Mouse (Mus musculus): ENCODE results near the gene Slc7a7.
"Not testable (repeated sequence)": the region's sequence is repeated elsewhere in the genome, so short reads cannot be mapped to it uniquely, and the experiment has no call there.

Gene Slc7a7

GRCm38 (mm10) chr14:54370595-54370994 is 47.0 kb downstream of the Slc7a7 start:
- DNase-seq, result no peak

DNA sequence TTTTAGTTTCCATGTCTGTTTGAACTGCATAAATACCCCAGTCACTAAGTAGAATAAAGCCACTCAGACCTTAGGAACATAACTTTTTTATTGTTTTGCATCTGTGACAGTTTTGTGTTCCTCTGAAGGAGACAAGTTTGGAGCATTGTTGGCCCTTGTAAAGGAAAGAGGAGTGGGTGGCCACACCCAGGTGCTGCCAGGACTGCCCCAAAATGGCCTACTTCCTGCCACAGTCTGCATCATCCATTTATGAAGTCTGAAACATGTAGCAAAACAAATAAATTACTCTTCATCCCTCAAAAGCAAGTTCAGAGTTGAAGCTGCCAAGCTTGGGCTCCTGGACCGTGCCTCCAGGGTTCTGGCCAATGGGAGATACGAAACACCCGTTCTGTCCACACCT is 48.2 kb downstream of the Slc7a7 start:
- no peak for DNase-seq

- DNase-seq, result no peak
Observed at GRCm38 (mm10) chr14:54367429-54368060, 50.0 kb downstream of the Slc7a7 start.

DNA sequence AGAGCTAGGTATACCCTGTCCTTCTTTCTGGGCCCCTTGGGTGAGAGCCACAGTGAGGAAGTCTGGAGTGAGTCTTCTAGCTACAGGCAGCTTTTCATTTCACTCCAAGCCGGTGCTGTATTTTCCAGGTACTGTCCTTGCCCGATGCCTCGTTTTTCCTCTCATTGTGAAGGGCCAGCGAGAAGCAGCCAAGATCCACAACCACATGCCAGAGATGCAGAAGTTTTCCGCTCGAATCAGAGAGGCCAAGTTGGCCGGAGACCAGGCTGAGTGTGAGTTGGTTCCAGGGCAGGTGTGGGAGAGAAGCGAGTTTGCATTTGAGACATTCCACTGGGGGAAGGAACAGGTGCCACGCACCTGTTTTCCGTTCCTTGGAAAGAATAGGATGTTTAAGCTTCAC is 51.0 kb downstream of the Slc7a7 start:
- no peak for DNase-seq

GRCm38 (mm10) chr14:54365026-54365645 is 52.4 kb downstream of the Slc7a7 start:
- no peak for DNase-seq

- no peak for DNase-seq
Observed at GRCm38 (mm10) chr14:54363156-54363555, 54.4 kb downstream of the Slc7a7 start.

GRCm38 (mm10) chr14:54360577-54361340 is 56.8 kb downstream of the Slc7a7 start, which contains the start of gene Oxa1l:
TSS of gene Oxa1l (plus strand) at chr14:54360834.
- peak; percentile 97 for DNase-seq

GRCm38 (mm10) chr14:54354406-54354805 is 63.2 kb downstream of the Slc7a7 start:
- DNase-seq, result no peak

GRCm38 (mm10) chr14:54352314-54352713 is 65.3 kb downstream of the Slc7a7 start:
- no peak for DNase-seq

DNA sequence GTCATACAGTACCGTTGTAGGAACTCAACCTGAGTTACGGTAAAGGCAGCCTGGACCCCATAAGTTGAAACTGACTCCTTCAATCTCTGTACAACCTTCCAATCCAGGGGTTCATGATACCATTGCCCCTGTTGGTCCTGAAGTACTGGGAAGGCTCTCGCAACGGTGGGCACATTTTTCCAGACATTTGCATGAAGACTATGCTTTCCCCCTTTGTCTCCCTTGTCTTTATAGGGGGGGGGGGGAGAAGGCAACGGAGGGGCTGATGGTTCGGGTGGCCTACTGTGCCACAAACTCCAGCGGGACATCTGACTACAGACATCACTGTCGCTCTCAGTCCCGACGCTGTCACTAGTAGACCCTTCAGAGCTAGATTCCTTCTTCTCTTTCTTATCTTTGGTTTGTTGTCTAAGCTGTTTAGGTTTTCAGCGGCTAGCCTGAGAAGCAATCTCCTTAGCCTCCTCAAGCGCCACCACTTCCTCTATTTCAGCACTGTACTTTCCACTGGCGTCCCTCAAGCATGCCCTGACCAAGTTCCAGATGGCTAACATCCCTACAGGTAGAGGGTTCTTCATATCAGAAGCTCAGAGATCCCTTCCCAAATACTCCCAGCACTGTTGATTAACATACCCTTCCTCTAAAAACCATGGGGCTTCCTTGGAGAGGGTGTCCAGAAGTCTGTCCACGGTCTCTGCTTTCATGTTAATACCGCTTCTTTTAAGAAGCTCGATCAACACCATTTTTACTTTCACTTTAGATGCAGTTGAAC is 66.6 kb downstream of the Slc7a7 start:
- not testable (repeated sequence) for DNase-seq

- DNase-seq, result not testable (repeated sequence)
Observed at GRCm38 (mm10) chr14:54341807-54342206, 75.8 kb downstream of the Slc7a7 start.

DNA sequence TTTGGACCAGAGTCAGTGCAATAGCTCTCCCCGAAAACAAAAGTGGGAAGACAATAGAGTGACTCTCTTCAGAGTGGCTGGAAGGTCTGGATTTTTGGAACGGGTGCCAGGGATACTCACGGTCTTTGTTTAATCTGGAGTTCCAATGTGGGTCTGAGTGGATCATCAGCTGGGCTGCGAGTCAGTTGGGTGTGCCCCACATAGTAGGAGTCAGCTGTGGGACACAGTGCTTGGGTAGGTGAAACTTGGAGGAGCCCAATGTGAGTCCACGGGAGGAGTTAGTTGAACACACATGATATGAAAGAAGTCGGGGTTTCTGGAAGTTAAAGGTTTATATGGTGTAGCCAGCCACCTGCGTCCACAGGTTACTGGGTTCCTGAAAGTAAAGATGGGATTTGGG is 76.7 kb downstream of the Slc7a7 start:
- no peak for DNase-seq

- peak; percentile 30 to 43 for DNase-seq
Observed at GRCm38 (mm10) chr14:54333452-54334189, 84.0 kb downstream of the Slc7a7 start.

DNA sequence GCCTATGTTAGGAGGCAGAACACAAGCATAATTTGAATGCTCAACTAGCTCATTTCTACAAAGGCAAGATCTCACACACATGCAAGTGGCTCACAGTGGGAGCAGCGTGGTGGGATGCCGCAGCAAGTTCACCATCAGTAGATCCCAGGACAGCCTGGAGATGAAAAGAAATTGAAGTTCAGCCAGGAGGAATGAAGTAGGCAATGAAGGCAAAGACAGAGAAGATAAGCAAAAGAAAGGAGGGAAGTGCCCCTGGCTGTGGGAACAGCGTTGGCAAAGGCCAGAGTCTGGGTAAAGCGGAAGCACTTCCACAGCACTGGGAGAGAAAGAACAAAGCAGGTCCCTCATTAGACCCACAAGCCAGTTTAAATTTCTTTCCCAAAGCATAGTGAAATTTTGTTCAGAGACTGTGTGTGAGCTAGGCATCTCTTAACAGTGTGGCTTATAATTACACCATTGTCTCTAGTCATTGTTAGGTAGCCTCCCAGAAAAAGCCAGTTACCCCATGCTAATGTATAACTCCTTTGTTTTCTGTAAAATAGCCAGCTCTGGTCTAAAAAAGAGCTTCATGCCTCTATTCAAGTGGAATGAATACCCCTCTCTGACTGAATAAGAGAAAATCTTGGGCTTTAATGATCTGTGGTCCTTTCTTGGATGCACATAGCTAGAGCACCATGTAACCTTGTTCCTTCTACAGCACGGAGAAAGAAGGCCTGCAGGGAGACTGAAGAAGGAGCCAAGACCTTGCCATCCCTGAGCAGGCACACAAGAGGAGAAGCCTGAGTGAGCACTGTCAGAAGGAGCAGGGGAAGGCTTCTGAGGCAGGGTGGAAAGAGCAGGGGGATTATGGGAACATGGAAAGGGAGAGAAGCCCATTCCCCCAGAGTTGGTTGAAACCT is 85.2 kb downstream of the Slc7a7 start:
- no peak for DNase-seq

DNA sequence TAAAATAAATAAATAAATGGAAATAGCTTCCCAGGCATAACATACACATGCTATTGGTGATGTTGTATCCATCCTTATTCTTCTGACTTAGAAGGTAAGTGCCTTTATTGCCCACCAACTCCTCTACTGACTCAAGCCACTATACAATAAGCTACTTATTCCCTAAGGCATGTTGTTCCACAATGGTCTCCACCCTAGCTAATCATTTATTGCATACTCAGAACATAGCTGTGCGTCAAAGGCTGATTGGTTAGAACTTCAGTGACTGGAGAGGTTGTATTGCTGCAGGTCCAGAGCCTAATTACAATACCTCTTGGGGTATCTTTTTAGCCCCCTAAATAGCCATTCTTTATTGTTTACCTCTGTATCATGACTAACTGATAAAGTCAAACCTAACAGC is 86.4 kb downstream of the Slc7a7 start:
- no peak for DNase-seq

DNA sequence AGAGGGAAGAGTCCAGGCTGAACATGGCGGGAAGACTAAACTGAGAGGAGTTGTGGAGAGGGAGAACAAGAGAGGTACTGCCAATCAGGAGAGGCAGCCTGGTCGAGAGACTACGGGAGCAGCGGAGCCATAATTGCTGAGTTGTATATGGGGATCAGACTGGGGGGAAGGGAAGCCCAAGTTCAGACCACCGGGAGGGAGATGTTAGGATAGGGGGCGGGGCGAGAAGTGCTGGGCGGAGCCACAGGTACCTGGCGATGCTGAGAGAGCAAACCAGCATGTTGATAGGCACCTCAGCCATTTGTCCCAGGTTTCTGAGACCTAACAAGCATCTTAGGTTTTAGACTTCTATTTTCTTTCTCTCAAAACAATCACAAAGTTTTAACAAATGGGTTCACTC is 88.4 kb downstream of the Slc7a7 start:
- no peak for DNase-seq

DNA sequence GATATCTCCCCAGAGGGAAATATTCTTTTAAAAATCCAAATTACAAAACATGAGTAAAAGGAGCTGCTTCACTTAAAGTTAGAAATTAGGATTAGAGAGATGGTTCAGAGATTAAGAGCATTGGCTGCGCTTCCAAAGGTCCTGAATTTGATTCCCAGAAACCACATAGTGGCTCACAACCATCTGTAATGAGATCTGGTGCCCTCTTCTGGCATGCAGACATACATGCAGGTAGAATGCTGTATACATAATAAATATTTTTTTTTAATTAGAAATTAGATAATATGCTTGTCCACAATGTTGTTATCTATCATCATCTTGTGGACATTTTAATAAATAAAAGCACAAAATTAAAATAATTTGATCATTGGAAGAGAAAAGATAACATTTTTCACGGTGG is 89.0 kb downstream of the Slc7a7 start:
- DNase-seq, result no peak

GRCm38 (mm10) chr14:54324486-54324885 is 93.1 kb downstream of the Slc7a7 start:
- DNase-seq, result no peak

DNA sequence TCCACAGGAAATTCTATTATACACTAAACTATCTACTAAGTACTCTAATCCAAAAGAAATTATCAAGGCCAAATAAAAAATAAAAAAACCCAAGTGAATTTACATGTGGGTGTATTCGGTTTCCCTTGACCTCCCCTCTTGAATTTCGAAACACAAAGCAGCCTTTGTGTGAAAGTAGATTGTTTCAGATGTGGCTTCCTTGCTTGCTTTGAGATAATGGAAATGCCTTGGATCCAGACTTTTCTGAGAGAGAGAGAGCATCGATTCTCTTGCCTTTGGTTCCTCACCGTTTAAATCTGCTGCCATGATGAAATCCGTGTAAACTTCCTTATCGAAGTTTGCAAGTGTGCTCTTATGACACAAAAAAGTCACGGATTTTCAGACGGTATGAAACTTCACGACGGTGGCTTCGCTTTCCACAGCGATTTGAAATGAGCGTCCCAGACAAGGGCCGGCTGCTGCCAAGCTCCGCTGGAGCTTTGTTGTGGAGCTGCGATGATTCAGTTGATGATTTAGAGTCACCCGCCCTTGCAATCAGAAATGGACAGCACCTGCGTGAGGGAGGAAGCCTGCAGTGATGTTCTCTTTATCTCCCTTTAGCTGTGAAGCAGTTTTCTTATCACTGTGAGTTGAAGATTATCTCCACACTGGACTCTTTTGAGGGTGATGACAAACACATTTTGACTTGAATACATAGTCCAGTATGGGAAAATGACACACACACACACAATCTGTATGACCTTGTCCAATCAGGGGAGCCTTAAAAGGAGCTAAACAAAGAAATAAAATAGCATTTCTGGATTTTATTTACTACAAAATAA is 95.8 kb downstream of the Slc7a7 start:
- no peak for DNase-seq

Measured in kidney, postnatal 4 days (tissue).